Mouse (Mus musculus): Measurements from ENCODE around the gene Cog3.

DNA sequence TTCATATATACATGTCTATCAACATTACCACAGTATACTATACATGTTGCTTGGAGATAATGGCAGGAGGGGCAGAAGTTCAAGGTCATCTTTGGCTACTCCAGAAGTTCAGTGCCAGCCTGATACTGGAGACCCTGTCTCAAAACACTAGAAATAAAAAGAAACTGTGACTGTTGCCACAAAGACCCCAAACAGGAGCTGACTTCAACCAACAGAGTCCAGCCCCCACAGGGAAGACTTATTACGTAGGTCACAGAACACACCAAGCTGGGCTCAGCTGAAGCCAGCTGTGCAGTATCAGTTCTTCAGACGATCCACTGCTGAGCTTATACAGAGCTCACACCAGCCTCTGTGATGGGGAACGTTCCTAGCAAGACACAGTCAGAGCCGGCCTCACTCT is 37.9 kb downstream of the Cog3 start:
- no peak for TF ChIP-seq GATA1 (IDR thresholded peaks at IDR 0.05; ENCODE audit: borderline replicate concordance, low read length)
- no peak for TF ChIP-seq FLI1 (IDR thresholded peaks at IDR 0.05; ENCODE audit: low read length)

Data from megakaryocyte, embryonic 14.5 days (primary cell).